Mouse (Mus musculus) spleen, adult 2 months (tissue): ENCODE data around the gene Atp2a3.

Experiments used
- CTCF ChIP-seq: fragments of 200-500 bp; IDR thresholded peaks from 2 replicates; pipeline ENCODE4 v1.5.1; 2011; ENCODE audit warnings: mild to moderate bottlenecking, inconsistent platforms; ENCODE audit not compliant: insufficient read depth, insufficient read length, insufficient replicate concordance; ENCODE audit errors: extremely low read depth
- POLR2A ChIP-seq: fragments of 200-500 bp; IDR thresholded peaks from 2 replicates; pipeline ENCODE4 v1.6.1; 2011; ENCODE audit warnings: low read depth, low read length, inconsistent platforms

DNA sequence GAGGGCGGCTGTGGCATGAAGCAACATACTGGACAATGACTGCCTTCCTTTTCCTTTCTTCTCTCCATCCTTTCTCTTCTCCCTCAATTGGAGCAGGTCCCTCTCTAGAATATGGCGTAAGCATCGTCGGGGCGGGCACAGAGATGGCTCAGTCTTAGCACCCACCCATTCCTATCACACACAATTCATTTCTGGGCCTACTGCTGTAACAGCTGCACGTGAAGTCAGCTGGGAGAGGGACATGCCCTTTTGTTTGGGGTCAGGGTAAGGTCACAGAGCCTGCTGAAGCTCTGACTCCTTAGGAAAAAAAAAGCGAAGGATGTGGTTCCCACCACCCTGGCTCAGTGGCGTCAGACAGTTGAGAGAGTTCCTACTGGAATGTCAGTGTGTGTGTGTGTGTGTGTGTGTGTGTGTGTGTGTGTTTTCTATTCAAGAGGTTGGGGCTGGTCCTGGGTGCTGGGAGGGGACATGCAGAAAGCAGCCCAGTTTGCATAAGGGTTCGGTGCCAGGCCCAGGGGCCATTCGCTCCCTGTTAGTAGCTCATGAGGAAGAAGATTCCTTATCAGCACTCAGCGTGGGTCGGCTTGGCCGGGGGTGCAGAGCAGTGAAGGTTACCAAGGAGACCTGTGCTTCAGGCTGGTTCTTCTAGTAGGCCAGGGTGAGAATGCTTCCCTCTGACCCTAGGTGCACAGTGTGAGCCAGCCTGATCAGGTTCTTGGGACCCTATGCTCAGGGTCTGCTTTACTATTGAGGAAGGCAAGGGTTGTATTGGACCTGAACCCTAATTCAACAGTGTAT, 36.8 kb downstream of the Atp2a3 start:
- TF ChIP-seq CTCF (no peak), POLR2A (no peak)
